Mouse (Mus musculus) lung, postnatal 4 days (tissue): ENCODE measurements at regions not wholly inside any gene's neighbourhood (a gene's known extent, or its start where the extent isn't known, plus 50 kb on each side); places are given as distances from the start of the nearest gene placed in this dataset.
"Not testable (repeated sequence)": the region's sequence is repeated elsewhere in the genome, so short reads cannot be mapped to it uniquely, and the experiment has no call there.

Experiments used
- DNase-seq, 2 experiments: peaks; one replicate each; pipeline ENCODE4 v3.0.0; 2021

GRCm38 (mm10) chr5:3141841-3142240 is 199.4 kb upstream of the Cdk6 start:
- DNase-seq: not testable (repeated sequence)

GRCm38 (mm10) chr5:3146544-3147295 is 194.6 kb upstream of the Cdk6 start:
- DNase-seq: peak in 1 of 2 experiments; percentile 35

GRCm38 (mm10) chr5:3149886-3150285 is 191.4 kb upstream of the Cdk6 start:
- not testable (repeated sequence) for DNase-seq

- DNase-seq: not testable (repeated sequence)
These were observed 190.5 kb upstream of the Cdk6 start for GRCm38 (mm10) chr5:3150766-3151165.

- not testable (repeated sequence) for DNase-seq
These were observed 189.6 kb upstream of the Cdk6 start for GRCm38 (mm10) chr5:3151534-3152148.

GRCm38 (mm10) chr5:3152149-3152865 is 189.0 kb upstream of the Cdk6 start:
- peak; percentile 38 to 48 for DNase-seq

GRCm38 (mm10) chr5:3165511-3165910 is 175.8 kb upstream of the Cdk6 start:
- not testable (repeated sequence) for DNase-seq

GRCm38 (mm10) chr5:3166496-3166895 is 174.8 kb upstream of the Cdk6 start:
- DNase-seq: not testable (repeated sequence)

- not testable (repeated sequence) for DNase-seq
These were observed 147.7 kb upstream of the Cdk6 start for GRCm38 (mm10) chr5:3193592-3193991.

GRCm38 (mm10) chr5:3197952-3198841 is 143.1 kb upstream of the Cdk6 start:
- DNase-seq: peak; percentile 37 to 45

GRCm38 (mm10) chr5:3198869-3199550 is 142.3 kb upstream of the Cdk6 start:
- DNase-seq: not testable (repeated sequence)

- not testable (repeated sequence) for DNase-seq
These were observed 135.1 kb upstream of the Cdk6 start for GRCm38 (mm10) chr5:3206160-3206559.

GRCm38 (mm10) chr5:3208293-3208692 is 133.0 kb upstream of the Cdk6 start:
- DNase-seq: not testable (repeated sequence)

- no peak for DNase-seq
These were observed 130.0 kb upstream of the Cdk6 start for GRCm38 (mm10) chr5:3211284-3211683.

GRCm38 (mm10) chr5:3216053-3216452 is 125.2 kb upstream of the Cdk6 start:
- no peak for DNase-seq

- DNase-seq: no peak
These were observed 122.1 kb upstream of the Cdk6 start for GRCm38 (mm10) chr5:3219230-3219629.

- DNase-seq: no peak
These were observed 121.5 kb upstream of the Cdk6 start for GRCm38 (mm10) chr5:3219770-3220169.

- DNase-seq: peak in 1 of 2 experiments; percentile 31
These were observed 117.5 kb upstream of the Cdk6 start for GRCm38 (mm10) chr5:3223819-3224218.

GRCm38 (mm10) chr5:3224392-3225054 is 116.8 kb upstream of the Cdk6 start:
- DNase-seq: not testable (repeated sequence)

- DNase-seq: not testable (repeated sequence)
These were observed 115.9 kb upstream of the Cdk6 start for GRCm38 (mm10) chr5:3225358-3225757.

- not testable (repeated sequence) for DNase-seq
These were observed 97.2 kb upstream of the Cdk6 start for GRCm38 (mm10) chr5:3244067-3244466.
